Mouse (Mus musculus) intestine, postnatal 0 days (tissue): ENCODE measurements at regions not wholly inside any gene's neighbourhood (a gene's known extent, or its start where the extent isn't known, plus 50 kb on each side); places are given as distances from the start of the nearest gene placed in this dataset.

Experiments
- ATAC-seq: fragments of 200-750 bp; cut with Nextera tagmentation; 2 replicates; pipeline ENCODE4 v1.8.0; 2017; ENCODE audit warnings: mild to moderate bottlenecking, moderate TSS enrichment, moderate library complexity
- H3K27ac ChIP-seq: fragments of 300-500 bp; sonication (generic); 2 replicates; pipeline ENCODE4 v1.5.1; 2014; ENCODE audit warnings: mild to moderate bottlenecking, low read depth, low read length, moderate library complexity
- H3K27me3 ChIP-seq: fragments of 300-500 bp; sonication (generic); replicated peaks from 2 replicates; pipeline ENCODE4 v1.6.1; 2014; ENCODE audit warnings: low read length, mixed read lengths; ENCODE audit not compliant: control insufficient read depth, insufficient read depth
- H3K36me3 ChIP-seq: fragments of 300-500 bp; sonication (generic); 2 replicates; pipeline ENCODE4 v1.6.1; 2014; ENCODE audit warnings: mild to moderate bottlenecking, moderate library complexity; ENCODE audit not compliant: control insufficient read depth, insufficient read depth
- H3K4me1 ChIP-seq: fragments of 300-500 bp; sonication (generic); replicated peaks from 2 replicates; pipeline ENCODE4 v1.6.1; 2014; ENCODE audit warnings: antibody characterized with exemption, low read length, mixed read lengths; ENCODE audit not compliant: control insufficient read depth, insufficient read depth
- H3K4me2 ChIP-seq: fragments of 300-500 bp; sonication (generic); replicated peaks from 2 replicates; pipeline ENCODE4 v1.6.1; 2014; ENCODE audit warnings: low read depth, mild to moderate bottlenecking, moderate library complexity
- H3K4me3 ChIP-seq: fragments of 300-500 bp; sonication (generic); 2 replicates; pipeline ENCODE4 v1.5.1; 2014; ENCODE audit warnings: low read depth, low read length
- H3K9ac ChIP-seq: fragments of 300-500 bp; sonication (generic); 2 replicates; pipeline ENCODE4 v1.6.1; 2014; ENCODE audit warnings: mild to moderate bottlenecking, low read depth, low read length
- H3K9me3 ChIP-seq: fragments of 300-500 bp; sonication (generic); 2 replicates; pipeline ENCODE4 v1.6.1; 2016; ENCODE audit warnings: mixed run types; ENCODE audit not compliant: control insufficient read depth
- CTCF ChIP-seq: sonication (generic); IDR thresholded peaks from 2 replicates; pipeline ENCODE4 v1.5.1; 2016; ENCODE audit warnings: low read depth, mild to moderate bottlenecking, control low read depth, antibody characterized with exemption, moderate library complexity
- WGBS: fragments of 180-500 bp; shearing (Covaris S2); extraction: QIAGEN DNeasy Blood & Tissue Kit; methylation state at CpG from one replicate; pipeline ENCODE4 v1.1.7; 2014; 5-methylcytosine and 5-hydroxymethylcytosine counted together

DNA sequence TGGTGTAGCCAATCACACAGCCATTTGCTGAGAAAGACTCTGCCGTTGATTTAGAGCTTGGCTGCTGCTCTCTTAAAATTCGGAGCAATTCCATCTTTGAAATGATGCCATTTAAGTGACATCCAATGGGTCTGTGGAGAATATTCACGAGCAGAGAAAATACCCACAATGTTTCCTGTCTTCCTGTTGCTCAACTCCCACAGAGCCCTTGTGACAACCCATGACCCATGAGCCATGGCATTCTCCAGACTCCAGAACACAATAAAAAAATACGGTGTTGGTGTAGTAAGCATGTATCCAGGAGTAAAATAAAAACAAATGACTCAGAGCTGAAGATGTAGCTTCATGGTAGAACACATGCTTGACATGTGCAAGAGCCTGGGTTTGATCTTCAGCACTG lies 532.1 kb upstream of the 4930412O13Rik start:
- no peak overlapping the region for H3K4me2 ChIP-seq
- H3K4me1 ChIP-seq, result no peaks in the 10 kb centered on the region
- no peak overlapping the region for H3K4me3 ChIP-seq
- H3K9me3 ChIP-seq, result no peaks in the 10 kb centered on the region
- TF ChIP-seq CTCF, result no peak
- WGBS, result 57% methylated on average over 4 of the region's 4 CpGs
- no peaks in the 10 kb centered on the region for H3K27me3 ChIP-seq
- ATAC-seq, result no peak
- H3K27ac ChIP-seq, result no peak overlapping the region
- H3K36me3 ChIP-seq, result no peaks in the 10 kb centered on the region
- H3K9ac ChIP-seq, result no peak overlapping the region

DNA sequence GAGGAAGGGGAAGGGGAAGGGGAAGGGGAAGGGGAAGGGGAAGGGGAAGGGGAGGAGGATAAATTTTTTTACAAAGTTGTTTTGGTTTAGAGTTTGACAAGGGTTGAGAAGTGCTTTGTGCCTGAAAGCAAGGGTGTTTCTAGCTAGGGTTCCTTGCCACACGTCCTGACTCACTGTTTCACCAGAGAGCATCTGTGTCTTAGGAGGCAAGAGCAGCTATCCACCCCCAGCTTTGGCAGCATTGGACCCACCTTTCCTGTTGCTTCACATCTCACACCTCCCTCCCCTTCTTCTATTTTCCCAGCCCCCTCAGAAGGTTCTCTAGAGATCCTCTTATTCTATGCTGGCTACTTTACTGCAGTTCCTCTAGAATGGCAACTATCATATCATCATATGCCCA lies 531.1 kb upstream of the 4930412O13Rik start:
- Histone ChIP-seq H3K27ac (no peak overlapping the region), H3K27me3 (no peaks in the 10 kb centered on the region), H3K36me3 (no peaks in the 10 kb centered on the region), H3K4me1 (no peaks in the 10 kb centered on the region), H3K9ac (no peak overlapping the region), H3K4me3 (no peak overlapping the region), H3K9me3 (no peaks in the 10 kb centered on the region), H3K4me2 (no peak overlapping the region)
- ATAC-seq, result no peak
- no peak for TF ChIP-seq CTCF
- 27% methylated on average over 1 of the region's 1 CpGs for WGBS

DNA sequence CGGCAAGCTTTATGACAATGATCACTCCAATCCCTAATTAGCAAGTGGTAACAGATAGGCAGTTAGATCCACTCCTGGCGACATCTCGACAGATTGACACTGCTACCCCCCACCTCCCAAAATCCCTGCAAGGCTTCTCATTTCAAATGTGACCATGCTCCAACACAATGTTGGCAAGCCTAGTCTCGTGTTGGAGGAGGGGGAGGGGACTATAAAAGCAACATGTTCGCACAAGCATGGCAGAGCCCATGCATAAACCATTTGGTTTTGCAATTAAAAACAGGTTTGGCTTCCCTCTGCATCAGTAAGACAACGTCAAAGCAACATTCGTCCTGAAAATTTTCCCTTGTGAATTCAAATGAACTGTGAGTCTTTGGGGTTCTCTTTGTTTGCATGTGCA lies 528.9 kb upstream of the 4930412O13Rik start:
- Histone ChIP-seq H3K9ac (no peak overlapping the region), H3K4me1 (no peaks in the 10 kb centered on the region), H3K4me3 (no peak overlapping the region), H3K36me3 (no peaks in the 10 kb centered on the region), H3K27ac (no peak overlapping the region), H3K27me3 (no peaks in the 10 kb centered on the region), H3K9me3 (no peaks in the 10 kb centered on the region), H3K4me2 (no peak overlapping the region)
- no peak for TF ChIP-seq CTCF
- ATAC-seq, result no peak
- WGBS, result 53% methylated on average over 7 of the region's 7 CpGs

DNA sequence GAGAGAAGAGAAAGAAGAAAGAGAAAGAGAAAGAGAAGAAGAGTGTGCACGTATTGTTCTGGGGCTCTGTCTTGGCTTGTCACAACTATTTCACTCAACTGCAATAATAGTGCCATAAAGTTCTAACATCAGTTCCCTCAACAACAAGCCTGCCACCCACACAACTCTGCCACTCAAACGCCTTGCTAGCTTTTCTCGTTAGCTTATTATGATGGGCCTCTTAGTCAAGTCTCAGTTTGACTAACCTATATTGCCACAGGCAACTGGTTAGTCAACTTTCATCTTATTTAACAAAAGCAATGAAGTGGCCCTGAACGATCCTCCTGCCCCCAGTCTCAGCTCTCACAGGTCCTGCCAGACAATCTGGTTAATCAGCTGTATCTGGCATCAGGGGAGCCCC lies 521.0 kb upstream of the 4930412O13Rik start:
- ATAC-seq, result no peak
- Histone ChIP-seq H3K4me1 (no peaks in the 10 kb centered on the region), H3K9me3 (no peaks in the 10 kb centered on the region), H3K27ac (no peak overlapping the region), H3K36me3 (no peaks in the 10 kb centered on the region), H3K4me2 (no peak overlapping the region), H3K9ac (no peak overlapping the region), H3K4me3 (no peak overlapping the region), H3K27me3 (no peaks in the 10 kb centered on the region)
- no peak for TF ChIP-seq CTCF
- 60% methylated on average over 4 of the region's 4 CpGs for WGBS

- H3K9ac ChIP-seq, result no peak overlapping the region
- ATAC-seq, result no peak
- 71% methylated on average over 8 of the region's 8 CpGs for WGBS
Observed at GRCm38 (mm10) chr2:9367801-9368584, 513.1 kb upstream of the 4930412O13Rik start.

GRCm38 (mm10) chr2:9369572-9369971 lies 511.5 kb upstream of the 4930412O13Rik start:
- WGBS, result 77% methylated on average over 4 of the region's 4 CpGs
- TF ChIP-seq CTCF, result no peak
- H3K27ac ChIP-seq, result no peak overlapping the region
- no peak overlapping the region for H3K4me2 ChIP-seq
- no peaks in the 10 kb centered on the region for H3K36me3 ChIP-seq
- H3K9me3 ChIP-seq, result no peaks in the 10 kb centered on the region
- no peaks in the 10 kb centered on the region for H3K27me3 ChIP-seq
- no peaks in the 10 kb centered on the region for H3K4me1 ChIP-seq
- H3K4me3 ChIP-seq, result no peak overlapping the region
- ATAC-seq, result no peak
- no peak overlapping the region for H3K9ac ChIP-seq

More at GRCm38 (mm10) chr2:9367801-9368584, 513.1 kb upstream of the 4930412O13Rik start:
- no peaks in the 10 kb centered on the region for H3K4me1 ChIP-seq
- H3K27ac ChIP-seq, result no peak overlapping the region
- H3K4me3 ChIP-seq, result no peak overlapping the region
- no peak for TF ChIP-seq CTCF
- no peaks in the 10 kb centered on the region for H3K27me3 ChIP-seq
- H3K36me3 ChIP-seq, result no peaks in the 10 kb centered on the region
- H3K4me2 ChIP-seq, result no peak overlapping the region
- no peaks in the 10 kb centered on the region for H3K9me3 ChIP-seq
